Mouse (Mus musculus) left cerebral cortex, adult 9 months (tissue): ENCODE data around the gene Msi1.
A peak's percentile ranks its signal among the peaks of the same experiment; 100 is the strongest.

ENCODE experiments used
- DNase-seq, 2 experiments: peaks; one replicate each; pipeline ENCODE4 v3.0.0; 2022; ENCODE audit warnings: low spot score in 2 of 2

Msi1 gene

GRCm38 (mm10) chr5:115465642-115466420 lies 36.4 kb downstream of the Msi1 start, which contains the start of gene Pla2g1b:
Gene Pla2g1b (plus strand): TSS chr5:115466262.
- DNase-seq: no peak

- no peak for DNase-seq
These were observed 40.4 kb downstream of the Msi1 start for GRCm38 (mm10) chr5:115469791-115470190.

GRCm38 (mm10) chr5:115470766-115471531 lies 41.5 kb downstream of the Msi1 start:
- DNase-seq: peak in 1 of 2 experiments; percentile 45

GRCm38 (mm10) chr5:115473191-115473590 lies 43.8 kb downstream of the Msi1 start:
- DNase-seq: no peak

- no peak for DNase-seq
These were observed 44.9 kb downstream of the Msi1 start for GRCm38 (mm10) chr5:115474174-115474828.

GRCm38 (mm10) chr5:115475337-115476106 lies 46.1 kb downstream of the Msi1 start:
- no peak for DNase-seq

GRCm38 (mm10) chr5:115476107-115476727 lies 46.8 kb downstream of the Msi1 start:
- no peak for DNase-seq

- no peak for DNase-seq
These were observed 50.2 kb downstream of the Msi1 start for GRCm38 (mm10) chr5:115479561-115479960.

GRCm38 (mm10) chr5:115480101-115480500 lies 50.7 kb downstream of the Msi1 start:
- no peak for DNase-seq

- DNase-seq: no peak
These were observed 53.2 kb downstream of the Msi1 start for GRCm38 (mm10) chr5:115482390-115483265.

- DNase-seq: no peak
These were observed 54.0 kb downstream of the Msi1 start for GRCm38 (mm10) chr5:115483385-115483784.

- DNase-seq: peak; percentile 87 to 93
These were observed 54.8 kb downstream of the Msi1 start, which contains the start of gene Sirt4 for GRCm38 (mm10) chr5:115483947-115484920. Gene Sirt4 (minus strand): TSS chr5:115484725.

- DNase-seq: no peak
These were observed 55.6 kb downstream of the Msi1 start for GRCm38 (mm10) chr5:115484996-115485395.

- DNase-seq: no peak
These were observed 56.2 kb downstream of the Msi1 start for GRCm38 (mm10) chr5:115485489-115486205.

- no peak for DNase-seq
These were observed 57.3 kb downstream of the Msi1 start for GRCm38 (mm10) chr5:115486726-115487125.

GRCm38 (mm10) chr5:115487353-115487752 lies 58.0 kb downstream of the Msi1 start:
- no peak for DNase-seq

GRCm38 (mm10) chr5:115487942-115488580 lies 58.7 kb downstream of the Msi1 start:
- DNase-seq: no peak
